Mouse (Mus musculus): ENCODE results near the gene Zp2.

GRCm38 (mm10) chr7:120189369-120190149 lies 44.5 kb upstream of the Zp2 start:
- 0 out of 2 replicates have a peak, but pooled peaks have one; percentile 7 for TF ChIP-seq CTCF (IDR thresholded peaks at IDR 0.05; ENCODE audit: low read depth, low read length)
- TF ChIP-seq POLR2A (IDR thresholded peaks at IDR 0.05; ENCODE audit: extremely low read depth, insufficient read depth, low read length) = no peak

Measured in liver, adult 2 months (tissue).